Mouse (Mus musculus) Patski (cell line): Measurements from ENCODE around the gene Hfe2. TPM values are rescaled to one million over a fixed set of nuclear protein-coding genes. Genes with fewer than 3 reads are reported as not detected.

Source experiments
- ATAC-seq: fragments of 100-300 bp; one replicate; pipeline ENCODE4 v1.8.0; 2021
- CTCF ChIA-PET: fragments of 350-600 bp; sonication (Branson Sonifier 250); formaldehyde crosslinking; loops from one replicate; lab custom pipeline; 2022; ENCODE audit warnings: inconsistent platforms; lab: Charles Lee
- POLR2A ChIA-PET: fragments of 350-600 bp; sonication (Branson Sonifier 250); formaldehyde crosslinking; loops from one replicate; lab custom pipeline; 2022; ENCODE audit warnings: antibody characterized with exemption, inconsistent platforms; lab: Charles Lee
- DNase-seq: peaks from one replicate; pipeline ENCODE4 v3.0.0-alpha.2; 2011; ENCODE audit warnings: low read depth, low spot score
- H3K27me3 ChIP-seq: fragments of 371-371 bp; one replicate; pipeline ENCODE4 v1.5.1; 2021
- CTCF ChIP-seq: fragments of 100-300 bp; IDR thresholded peaks from one replicate; pipeline ENCODE4 v1.5.1; 2021
- in situ Hi-C: fragments of 300-500 bp; cut with MboI; formaldehyde crosslinking; loops from 3 replicates; pipeline ENCODE4 v1.11.1; 2018; ENCODE audit warnings: low pct_unique_long_range_greater_than_20kb, mixed read lengths
- polyA plus RNA-seq: library from polyadenylated mRNA; unstranded; gene quantifications from one replicate; pipeline ENCODE4 v1.2.3, GENCODE M21; 2021

Gene Hfe2
- polyA plus RNA-seq, 1 experiment from 2014 or later, result not detected

- ATAC-seq (no peak), DNase-seq (no peak)
- POLR2A ChIA-PET, result interaction anchor here (0.8 to 5.0 kb wide), 8 partner anchors 12 to 116 kb away, joined by 3 to 44 read pairs (median 6); partner anchors contain the start of genes Gm16253 and Lix1l
- in situ Hi-C loops, result no loop called here
- TF ChIP-seq CTCF, result no peak
- CTCF ChIA-PET, result interaction anchor here (1.3 to 20.5 kb wide), 2 partner anchors 15 to 21 kb away, joined by 6 to 312 read pairs; partner anchors contain the start of gene Gm16253
- H3K27me3 ChIP-seq, result no peaks in the 10 kb centered on the region
Measured at GRCm38 (mm10) chr3:96556651-96557635, 32.0 kb downstream of the Hfe2 start.

DNA sequence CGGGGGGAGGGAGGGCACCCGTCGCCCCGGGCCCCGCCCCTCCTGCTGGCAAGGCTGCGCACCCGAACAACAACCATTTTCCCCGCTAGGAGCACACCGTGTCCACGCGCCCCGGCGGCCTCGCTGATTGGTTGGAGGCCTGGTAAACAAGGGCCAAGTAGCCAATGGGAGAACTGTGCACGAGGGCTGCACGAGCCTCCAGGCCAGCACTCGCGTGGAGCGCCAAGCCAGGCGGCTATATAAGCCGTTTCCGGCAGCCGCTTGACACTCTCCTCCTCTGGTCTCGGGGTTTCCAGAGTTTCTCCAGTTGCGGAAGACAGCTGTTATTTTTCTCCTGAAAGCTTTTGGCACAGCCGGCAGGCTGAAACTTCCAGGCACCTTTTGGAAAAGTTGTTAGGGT lies 32.7 kb downstream of the Hfe2 start, which contains the start of gene Txnip:
Gene Txnip (plus strand): TSS at position 264 of the 400 bp plus-strand sequence.
- TF ChIP-seq CTCF, result no peak
- H3K27me3 ChIP-seq, result no peaks in the 10 kb centered on the region
- ChIA-PET POLR2A (interaction anchor here (0.8 to 5.0 kb wide), 12 partner anchors 9 to 115 kb away, joined by 3 to 44 read pairs (median 5); partner anchors contain the start of genes Gm16253, Lix1l and Polr3gl), CTCF (interaction anchor here (20.5 kb wide), 1 partner anchor 21 kb away, joined by 312 read pairs; the partner anchor contains the start of gene Gm16253)
- DNase-seq, result peak; percentile 97
- in situ Hi-C loops, result no loop called here
- peak; percentile 95 for ATAC-seq

- DNase-seq (no peak), ATAC-seq (no peak)
- no peaks in the 10 kb centered on the region for H3K27me3 ChIP-seq
- TF ChIP-seq CTCF, result no peak
- ChIA-PET CTCF (interaction anchor here (0.9 to 20.5 kb wide), 2 partner anchors 11 to 20 kb away, joined by 3 to 312 read pairs; partner anchors contain the start of gene Gm16253), POLR2A (interaction anchor here (0.7 to 5.0 kb wide), 13 partner anchors 8 to 455 kb away, joined by 3 to 44 read pairs (median 5); partner anchors contain the start of genes Gm16253, Lix1l and Polr3gl)
- in situ Hi-C loops, result no loop called here
Measured at GRCm38 (mm10) chr3:96558159-96558558, 33.2 kb downstream of the Hfe2 start.

DNA sequence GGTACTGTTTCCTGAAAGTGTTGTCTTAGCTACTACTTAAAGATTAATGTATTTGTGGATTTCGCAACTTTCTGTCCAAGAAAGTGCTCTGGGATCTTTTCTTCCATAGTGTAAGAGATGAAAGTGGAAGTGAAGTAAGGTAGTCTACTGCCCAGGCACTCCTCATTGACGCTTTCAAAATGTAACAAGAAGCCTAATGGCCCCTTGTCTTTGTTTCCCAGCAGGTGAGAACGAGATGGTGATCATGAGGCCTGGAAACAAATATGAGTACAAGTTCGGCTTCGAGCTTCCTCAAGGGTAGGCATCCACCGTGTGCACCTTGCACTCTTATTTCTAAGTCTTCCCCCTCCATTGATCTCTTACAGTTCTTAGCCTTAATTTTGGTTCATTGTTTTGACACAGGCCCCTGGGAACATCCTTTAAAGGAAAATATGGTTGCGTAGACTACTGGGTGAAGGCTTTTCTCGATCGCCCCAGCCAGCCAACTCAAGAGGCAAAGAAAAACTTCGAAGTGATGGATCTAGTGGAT lies 33.8 kb downstream of the Hfe2 start:
- DNase-seq (no peak), ATAC-seq (no peak)
- in situ Hi-C loops, result no loop called here
- no peaks in the 10 kb centered on the region for H3K27me3 ChIP-seq
- CTCF ChIA-PET, result interaction anchor here (0.9 to 20.5 kb wide), 2 partner anchors 12 to 20 kb away, joined by 3 to 312 read pairs; partner anchors contain the start of gene Gm16253
- POLR2A ChIA-PET, result interaction anchor here (0.7 to 5.0 kb wide), 9 partner anchors 11 to 456 kb away, joined by 3 to 44 read pairs (median 6); partner anchors contain the start of genes Gm16253, Lix1l and Polr3gl
- no peak for TF ChIP-seq CTCF

GRCm38 (mm10) chr3:96559398-96559910 lies 34.5 kb downstream of the Hfe2 start:
- ChIA-PET CTCF (interaction anchor here (0.9 to 1.1 kb wide), 2 partner anchors 17 to 137 kb away, joined by 3 read pairs; partner anchors contain the start of genes Gm16253 and Pias3), POLR2A (interaction anchor here (2.3 to 4.7 kb wide), 3 partner anchors 15 to 21 kb away, joined by 11 to 34 read pairs (median 15); partner anchors contain the start of gene Gm16253)
- DNase-seq (no peak), ATAC-seq (no peak)
- no peaks in the 10 kb centered on the region for H3K27me3 ChIP-seq
- no peak for TF ChIP-seq CTCF
- in situ Hi-C loops, result no loop called here

DNA sequence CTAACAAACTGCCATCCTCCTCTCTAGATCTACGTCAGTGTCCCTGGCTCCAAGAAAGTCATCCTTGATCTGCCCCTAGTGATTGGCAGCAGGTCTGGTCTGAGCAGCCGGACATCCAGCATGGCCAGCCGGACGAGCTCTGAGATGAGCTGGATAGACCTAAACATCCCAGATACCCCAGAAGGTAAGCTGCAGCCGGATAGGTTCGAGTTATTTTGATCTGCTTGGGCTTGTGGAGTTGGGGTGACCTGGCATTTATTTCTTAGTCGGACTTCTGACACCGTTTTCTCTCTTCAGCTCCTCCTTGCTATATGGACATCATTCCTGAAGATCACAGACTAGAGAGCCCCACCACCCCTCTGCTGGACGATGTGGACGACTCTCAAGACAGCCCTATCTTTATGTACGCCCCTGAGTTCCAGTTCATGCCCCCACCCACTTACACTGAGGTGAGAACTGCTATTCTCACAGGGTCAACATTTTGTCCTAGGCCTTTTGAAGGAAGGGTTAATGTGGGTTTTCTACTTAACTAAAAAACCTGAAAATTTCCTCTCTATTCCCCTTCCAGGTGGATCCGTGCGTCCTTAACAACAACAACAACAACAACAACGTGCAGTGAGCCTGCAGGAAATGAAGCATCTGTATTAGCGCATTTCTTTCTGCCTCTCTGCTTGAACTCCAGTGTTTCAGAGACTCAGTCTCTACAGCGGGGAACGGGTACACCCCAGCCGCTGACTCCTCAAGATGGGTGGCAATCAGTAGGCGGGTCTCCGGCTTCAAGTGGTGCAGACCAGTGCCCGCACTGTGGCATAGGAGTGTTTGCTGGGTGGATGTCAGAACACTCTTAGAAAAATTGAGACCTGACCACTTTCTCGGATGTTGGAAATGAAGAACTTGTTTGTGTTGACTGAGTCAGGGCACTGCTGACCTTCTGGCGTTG lies 35.2 kb downstream of the Hfe2 start:
- in situ Hi-C loops, result no loop called here
- CTCF ChIA-PET, result interaction anchor here (0.9 to 3.3 kb wide), 4 partner anchors 17 to 136 kb away, joined by 3 to 19 read pairs (median 10); partner anchors contain the start of genes Gm16253 and Pias3
- no peak for DNase-seq

GRCm38 (mm10) chr3:96560881-96561668 lies 36.1 kb downstream of the Hfe2 start:
- in situ Hi-C loops, result no loop called here
- no peak for TF ChIP-seq CTCF
- POLR2A ChIA-PET, result interaction anchor here (0.7 to 4.7 kb wide), 6 partner anchors 9 to 40 kb away, joined by 3 to 34 read pairs (median 5); partner anchors contain the start of genes Gm16253 and Lix1l
- DNase-seq, result no peak
- ATAC-seq, result no peak
- no peaks in the 10 kb centered on the region for H3K27me3 ChIP-seq
- CTCF ChIA-PET, result interaction anchor here (1.2 to 3.3 kb wide), 4 partner anchors 9 to 19 kb away, joined by 3 to 19 read pairs (median 11); partner anchors contain the start of gene Gm16253

More for the DNA sequence above, 35.2 kb downstream of the Hfe2 start:
- no peaks in the 10 kb centered on the region for H3K27me3 ChIP-seq
- ATAC-seq, result no peak
- no peak for TF ChIP-seq CTCF
- POLR2A ChIA-PET, result interaction anchor here (0.7 to 4.7 kb wide), 6 partner anchors 8 to 41 kb away, joined by 3 to 34 read pairs (median 11); partner anchors contain the start of genes Gm16253 and Lix1l
